Mouse (Mus musculus): Measurements from ENCODE around the gene Echs1. TPM values are rescaled to one million over a fixed set of nuclear protein-coding genes. Genes with fewer than 3 reads are reported as not detected.

The Echs1 gene
- polyA plus RNA-seq, 1 experiment: 22.0 TPM

DNA sequence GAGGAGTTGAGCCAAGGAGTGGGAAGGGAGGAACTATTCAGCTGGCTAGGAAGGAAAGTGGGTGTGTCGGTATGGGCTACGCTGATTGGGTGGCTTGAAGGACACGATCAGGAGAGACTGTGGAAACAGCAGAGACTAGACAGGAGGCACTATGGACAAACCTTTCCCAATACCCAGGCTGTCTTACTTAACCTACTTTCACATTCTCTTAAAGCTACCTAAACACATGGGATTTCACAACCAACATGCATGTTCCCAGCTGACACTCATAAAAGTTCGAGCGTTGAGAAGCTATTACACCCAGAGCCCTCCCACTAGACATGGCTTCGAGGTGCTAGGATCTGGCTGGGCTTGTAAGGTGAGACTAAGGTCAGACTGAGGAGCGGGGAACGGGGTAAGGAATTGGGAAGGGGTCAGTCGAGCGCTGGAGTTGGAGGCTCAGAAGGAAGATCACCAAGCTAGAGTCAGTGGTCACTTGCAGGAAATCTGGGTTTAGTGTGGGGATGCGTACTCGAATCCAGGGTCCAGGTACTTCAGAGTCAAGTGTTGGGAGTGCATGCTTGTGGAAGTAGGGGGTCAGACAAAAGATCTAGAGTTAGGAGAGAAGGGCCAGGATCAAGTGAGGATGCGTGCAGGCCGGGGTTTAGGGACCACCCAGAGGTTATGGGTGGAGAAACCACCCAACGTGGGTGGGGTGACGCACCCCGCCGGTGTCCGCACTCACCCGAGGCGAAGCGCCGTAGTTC, 520 bp downstream of the Echs1 start, which contains the start of gene Paox:
Gene Paox (plus strand): TSS at position 217 of the 746 bp plus-strand sequence.
- H3K27me3 ChIP-seq (ENCODE audit: control insufficient read depth, insufficient read depth, low read length): no peaks in the 10 kb centered on the region
- TF ChIP-seq POLR2A (IDR thresholded peaks at IDR 0.05; ENCODE audit: control insufficient read depth, low read depth, low read length): no peak
- no peaks in the 10 kb centered on the region for H3K4me1 ChIP-seq (ENCODE audit: control insufficient read depth, insufficient read depth, low read length)
- peak within 1 kb of the TSS; percentile 86 for H3K4me3 ChIP-seq (ENCODE audit: control insufficient read depth, low read depth, low read length)
- peak within 1 kb of the TSS; percentile 80 for H3K27ac ChIP-seq (ENCODE audit: control insufficient read depth, insufficient read depth, low read depth, low read length)
- no peaks in the 10 kb centered on the region for H3K36me3 ChIP-seq (ENCODE audit: control insufficient read depth, insufficient read depth, low read length)

DNA sequence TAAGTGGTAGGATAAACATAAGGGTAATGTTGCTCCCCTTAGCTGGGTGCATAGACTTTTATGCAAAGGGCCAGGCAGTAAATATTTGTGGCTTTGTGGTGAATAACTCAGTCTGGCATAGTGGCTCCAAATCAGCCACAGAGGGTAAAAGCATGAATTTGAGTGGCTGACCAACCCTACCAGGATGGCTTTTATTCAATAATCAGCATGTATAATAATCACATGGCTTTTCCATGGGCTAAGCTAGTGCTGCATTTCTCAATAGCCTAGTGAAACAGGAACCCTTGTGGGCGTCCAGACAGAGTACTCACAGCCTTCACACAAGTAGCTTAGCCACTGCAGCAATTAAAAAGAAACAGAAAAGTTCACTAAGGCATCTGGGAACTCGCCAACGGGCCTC, 4.3 kb downstream of the Echs1 start:
- Histone ChIP-seq H3K27ac (ENCODE audit: control insufficient read depth, insufficient read depth, low read depth, low read length) (no peak overlapping the region), H3K4me3 (ENCODE audit: control insufficient read depth, low read depth, low read length) (no peak overlapping the region), H3K4me1 (ENCODE audit: control insufficient read depth, insufficient read depth, low read length) (no peaks in the 10 kb centered on the region), H3K27me3 (ENCODE audit: control insufficient read depth, insufficient read depth, low read length) (no peaks in the 10 kb centered on the region), H3K36me3 (ENCODE audit: control insufficient read depth, insufficient read depth, low read length) (no peaks in the 10 kb centered on the region)
- no peak for TF ChIP-seq CTCF (IDR thresholded peaks at IDR 0.05; ENCODE audit: control insufficient read depth, insufficient read depth, insufficient replicate concordance, low read depth, low read length)

DNA sequence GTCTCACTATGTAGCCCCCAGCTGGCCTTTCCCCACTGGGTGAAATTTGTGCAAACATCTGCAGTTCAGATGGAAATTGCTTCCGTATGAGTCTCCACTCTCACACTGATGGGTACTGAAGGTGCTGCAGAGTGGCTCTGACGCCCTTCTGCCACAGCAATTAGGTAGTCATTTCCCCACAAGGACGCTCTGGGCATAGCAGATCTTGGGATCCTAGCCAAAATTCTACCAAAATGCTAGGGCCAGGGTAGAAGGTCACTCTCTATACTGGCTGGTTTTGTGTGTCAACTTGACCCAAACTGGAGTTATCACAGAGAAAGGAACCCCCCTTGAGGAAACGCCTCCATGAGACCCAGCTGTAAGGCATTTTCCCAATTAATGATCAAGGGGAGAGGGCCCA, 12.3 kb downstream of the Echs1 start:
- Histone ChIP-seq H3K27me3 (ENCODE audit: control insufficient read depth, insufficient read depth, low read length) (no peaks in the 10 kb centered on the region), H3K36me3 (ENCODE audit: control insufficient read depth, insufficient read depth, low read length) (no peaks in the 10 kb centered on the region), H3K27ac (ENCODE audit: control insufficient read depth, insufficient read depth, low read depth, low read length) (no peak overlapping the region), H3K4me3 (ENCODE audit: control insufficient read depth, low read depth, low read length) (no peak overlapping the region), H3K4me1 (ENCODE audit: control insufficient read depth, insufficient read depth, low read length) (no peaks in the 10 kb centered on the region; the same call in 1 of the 2 replicates)
- TF ChIP-seq POLR2A (IDR thresholded peaks at IDR 0.05; ENCODE audit: control insufficient read depth, low read depth, low read length): no peak
- TF ChIP-seq CTCF (IDR thresholded peaks at IDR 0.05; ENCODE audit: control insufficient read depth, insufficient read depth, insufficient replicate concordance, low read depth, low read length): no peak

DNA sequence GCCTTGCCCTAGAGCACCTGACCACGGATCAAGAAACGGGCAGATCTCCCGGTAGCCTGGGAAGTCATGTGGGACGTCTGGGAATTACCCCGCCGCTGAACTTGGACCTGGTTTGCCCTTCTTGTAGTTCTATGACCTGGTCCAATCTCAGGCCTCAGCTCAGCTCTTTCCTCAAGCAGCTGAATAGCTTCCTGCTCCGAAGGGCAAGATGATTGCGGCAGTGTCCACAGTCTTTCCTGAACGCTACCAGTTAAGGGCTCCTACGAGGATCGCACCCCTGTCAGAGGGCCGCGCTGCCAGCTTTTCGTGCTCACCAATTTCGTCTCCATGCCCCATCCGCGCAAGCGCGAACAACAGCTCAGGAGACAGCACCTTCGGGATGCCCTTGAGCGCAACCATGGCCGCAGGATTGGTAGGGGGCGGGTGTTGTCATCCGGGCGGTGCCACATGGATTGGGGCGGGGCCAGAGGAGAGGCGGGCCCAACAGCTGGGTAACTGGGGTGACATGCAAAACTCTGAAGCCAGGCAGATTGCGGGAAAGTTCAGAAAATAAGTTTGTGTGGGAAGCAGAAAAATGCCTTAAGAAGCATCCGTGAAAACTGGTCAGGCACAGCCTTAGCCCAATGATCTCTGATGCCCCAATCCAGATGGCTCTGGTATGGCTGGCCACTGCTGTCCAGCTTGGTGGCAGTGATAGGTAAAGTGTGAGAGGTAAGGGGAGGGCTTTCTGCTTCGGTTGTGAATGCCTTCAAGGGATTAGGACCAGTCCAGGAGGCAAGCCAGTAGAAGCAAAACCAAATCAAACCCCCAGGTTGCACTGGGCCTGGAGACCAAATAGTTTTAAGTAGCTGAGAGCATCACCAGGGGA, 14.0 kb downstream of the Echs1 start, which contains the start of gene Fuom:
Gene Fuom (minus strand): TSS at position 449 of the 868 bp plus-strand sequence.
- Histone ChIP-seq H3K4me3 (ENCODE audit: control insufficient read depth, low read depth, low read length) (peak within 1 kb of the TSS; percentile 62), H3K27me3 (ENCODE audit: control insufficient read depth, insufficient read depth, low read length) (no peaks in the 10 kb centered on the region), H3K4me1 (ENCODE audit: control insufficient read depth, insufficient read depth, low read length) (no peaks in the 10 kb centered on the region; the same call in 1 of the 2 replicates), H3K27ac (ENCODE audit: control insufficient read depth, insufficient read depth, low read depth, low read length) (no peak within 1 kb of the TSS), H3K36me3 (ENCODE audit: control insufficient read depth, insufficient read depth, low read length) (no peaks in the 10 kb centered on the region)
- no peak for TF ChIP-seq CTCF (IDR thresholded peaks at IDR 0.05; ENCODE audit: control insufficient read depth, insufficient read depth, insufficient replicate concordance, low read depth, low read length)

DNA sequence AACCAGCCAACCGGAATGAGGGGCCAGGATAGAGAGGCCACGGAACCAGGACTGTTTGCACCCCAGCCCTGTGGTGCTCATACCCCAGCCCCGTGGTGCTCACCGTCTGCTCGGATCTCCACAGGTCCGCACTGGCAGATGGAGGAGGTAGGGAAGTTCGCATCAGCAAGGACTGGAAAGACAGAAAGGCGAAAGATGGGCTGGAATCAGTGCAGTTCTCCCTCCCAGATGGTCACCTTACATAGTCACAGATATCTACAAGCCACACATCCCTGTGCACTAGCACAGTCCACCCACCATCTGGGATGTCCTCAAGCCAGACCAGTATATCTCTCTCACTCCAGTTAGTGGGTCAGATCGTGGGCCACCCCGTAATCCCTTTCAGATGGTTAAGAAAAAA, 14.8 kb downstream of the Echs1 start:
- H3K4me3 ChIP-seq (ENCODE audit: control insufficient read depth, low read depth, low read length): no peak overlapping the region
- no peak for TF ChIP-seq POLR2A (IDR thresholded peaks at IDR 0.05; ENCODE audit: control insufficient read depth, low read depth, low read length)
- TF ChIP-seq CTCF (IDR thresholded peaks at IDR 0.05; ENCODE audit: control insufficient read depth, insufficient read depth, insufficient replicate concordance, low read depth, low read length): no peak
- H3K27ac ChIP-seq (ENCODE audit: control insufficient read depth, insufficient read depth, low read depth, low read length): no peak overlapping the region
- no peaks in the 10 kb centered on the region for H3K27me3 ChIP-seq (ENCODE audit: control insufficient read depth, insufficient read depth, low read length)
- H3K4me1 ChIP-seq (ENCODE audit: control insufficient read depth, insufficient read depth, low read length): no peaks in the 10 kb centered on the region; the same call in 1 of the 2 replicates
- no peaks in the 10 kb centered on the region for H3K36me3 ChIP-seq (ENCODE audit: control insufficient read depth, insufficient read depth, low read length)

DNA sequence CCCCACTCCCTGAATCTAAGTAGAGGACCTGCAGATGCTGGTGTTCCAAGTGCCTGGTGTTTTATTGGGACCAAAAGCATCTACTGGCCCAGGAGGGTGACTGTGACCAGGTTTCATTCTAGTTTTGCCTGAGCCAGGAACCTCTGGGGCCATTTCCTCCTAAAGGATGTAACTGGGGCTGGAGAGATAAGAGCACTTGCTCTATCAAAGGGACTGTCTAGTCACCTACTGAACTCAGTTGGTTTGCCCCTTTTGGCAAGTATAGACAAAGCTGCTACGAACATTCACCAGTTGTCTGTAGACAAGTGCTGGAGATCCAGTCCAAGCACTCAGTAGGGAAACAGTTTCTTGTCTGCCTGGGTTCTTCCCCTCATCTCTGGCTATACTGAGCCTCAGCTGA, 17.8 kb downstream of the Echs1 start:
- H3K36me3 ChIP-seq (ENCODE audit: control insufficient read depth, insufficient read depth, low read length): no peaks in the 10 kb centered on the region
- H3K27me3 ChIP-seq (ENCODE audit: control insufficient read depth, insufficient read depth, low read length): no peaks in the 10 kb centered on the region
- no peak overlapping the region for H3K4me3 ChIP-seq (ENCODE audit: control insufficient read depth, low read depth, low read length)
- no peaks in the 10 kb centered on the region; the same call in 1 of the 2 replicates for H3K4me1 ChIP-seq (ENCODE audit: control insufficient read depth, insufficient read depth, low read length)
- no peak overlapping the region for H3K27ac ChIP-seq (ENCODE audit: control insufficient read depth, insufficient read depth, low read depth, low read length)
- no peak for TF ChIP-seq POLR2A (IDR thresholded peaks at IDR 0.05; ENCODE audit: control insufficient read depth, low read depth, low read length)

DNA sequence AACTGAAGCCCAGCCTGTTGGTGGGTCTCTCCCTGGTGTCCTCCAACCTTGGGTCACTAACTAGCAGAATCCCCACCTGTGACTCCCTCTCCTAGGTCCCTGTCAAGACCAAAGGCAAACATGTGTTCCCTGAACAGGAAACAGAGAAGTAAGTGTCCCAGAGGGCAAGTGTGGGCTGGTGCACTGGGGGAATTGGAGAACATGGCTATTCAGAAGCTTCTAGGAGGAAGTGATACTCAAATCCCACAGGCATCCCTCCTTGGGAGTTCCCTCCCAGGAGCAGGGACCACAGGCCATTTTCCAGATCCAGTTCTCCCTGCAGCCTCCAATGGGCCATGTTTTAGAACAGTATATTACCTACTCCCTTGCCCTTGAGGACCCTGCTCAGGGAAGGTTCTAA, 20.2 kb downstream of the Echs1 start:
- H3K36me3 ChIP-seq (ENCODE audit: control insufficient read depth, insufficient read depth, low read length): no peaks in the 10 kb centered on the region
- H3K27ac ChIP-seq (ENCODE audit: control insufficient read depth, insufficient read depth, low read depth, low read length): no peak overlapping the region
- H3K4me1 ChIP-seq (ENCODE audit: control insufficient read depth, insufficient read depth, low read length): no peaks in the 10 kb centered on the region; the same call in 1 of the 2 replicates
- TF ChIP-seq CTCF (IDR thresholded peaks at IDR 0.05; ENCODE audit: control insufficient read depth, insufficient read depth, insufficient replicate concordance, low read depth, low read length) (no peak), POLR2A (IDR thresholded peaks at IDR 0.05; ENCODE audit: control insufficient read depth, low read depth, low read length) (no peak)
- H3K4me3 ChIP-seq (ENCODE audit: control insufficient read depth, low read depth, low read length): no peak overlapping the region
- no peaks in the 10 kb centered on the region for H3K27me3 ChIP-seq (ENCODE audit: control insufficient read depth, insufficient read depth, low read length)
